Mouse (Mus musculus) lung, postnatal 0 days (tissue): ENCODE data around the gene Cdc14a.

Source experiments
- CTCF ChIP-seq: IDR thresholded peaks from 2 replicates; pipeline ENCODE4 v1.5.1; 2016; ENCODE audit warnings: antibody characterized with exemption, mild to moderate bottlenecking
- EP300 ChIP-seq: IDR thresholded peaks from 2 replicates; pipeline ENCODE4 v1.6.1; 2016; ENCODE audit warnings: antibody characterized with exemption, mild to moderate bottlenecking, control low read depth

GRCm38 (mm10) chr3:116232763-116233162, 191.1 kb downstream of the Cdc14a start:
- TF ChIP-seq CTCF, result no peak
- TF ChIP-seq EP300, result no peak
